Mouse (Mus musculus) left cerebral cortex, postnatal 36 days (tissue): ENCODE measurements around the gene BC037034. TPM values are rescaled to one million over a fixed set of nuclear protein-coding genes. Genes with fewer than 3 reads are reported as not detected.

ENCODE experiments used
- DNase-seq, 2 experiments: peaks; one replicate each; pipeline ENCODE4 v3.0.0; 2021 to 2022; ENCODE audit warnings: low spot score in 2 of 2, mixed read lengths in 1 of 2
- intact Hi-C: fragments of 180-260 bp; cut with DNase I; formaldehyde crosslinking; loops from one replicate; pipeline ENCODE4 v1.15.1; 2025
- total RNA-seq, 2 experiments: library from RNA; stranded (reverse); gene quantifications; 2 replicates each; pipeline ENCODE4 v1.2.3; 2021

The BC037034 gene
- total RNA-seq, 2 experiments from 2014 or later, result 59.2 to 68.2 TPM

DNA sequence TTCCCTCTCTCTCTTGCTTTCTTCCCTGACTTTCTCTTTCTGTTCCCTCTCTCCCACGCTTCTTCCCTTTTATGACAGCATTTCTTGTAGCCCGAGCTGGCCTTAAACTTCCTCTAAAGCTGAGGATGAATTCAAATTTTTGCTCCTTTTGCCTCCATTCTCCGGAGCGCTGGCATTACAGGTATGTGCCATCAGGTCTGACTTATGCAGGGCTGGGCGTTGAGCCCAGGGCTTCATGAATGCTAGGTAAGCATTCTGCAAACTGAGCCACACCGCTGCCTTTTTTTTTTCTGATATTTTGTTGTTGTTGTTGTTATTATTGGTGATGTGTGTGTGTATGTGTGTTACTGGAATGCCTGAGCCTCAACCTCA lies 360 bp upstream of the BC037034 start:
- DNase-seq, result no peak
- intact Hi-C loops, result loop anchor here (5.0 kb wide), 1 partner anchor 178 kb away; the partner anchor contains the start of gene Zfp157

DNA sequence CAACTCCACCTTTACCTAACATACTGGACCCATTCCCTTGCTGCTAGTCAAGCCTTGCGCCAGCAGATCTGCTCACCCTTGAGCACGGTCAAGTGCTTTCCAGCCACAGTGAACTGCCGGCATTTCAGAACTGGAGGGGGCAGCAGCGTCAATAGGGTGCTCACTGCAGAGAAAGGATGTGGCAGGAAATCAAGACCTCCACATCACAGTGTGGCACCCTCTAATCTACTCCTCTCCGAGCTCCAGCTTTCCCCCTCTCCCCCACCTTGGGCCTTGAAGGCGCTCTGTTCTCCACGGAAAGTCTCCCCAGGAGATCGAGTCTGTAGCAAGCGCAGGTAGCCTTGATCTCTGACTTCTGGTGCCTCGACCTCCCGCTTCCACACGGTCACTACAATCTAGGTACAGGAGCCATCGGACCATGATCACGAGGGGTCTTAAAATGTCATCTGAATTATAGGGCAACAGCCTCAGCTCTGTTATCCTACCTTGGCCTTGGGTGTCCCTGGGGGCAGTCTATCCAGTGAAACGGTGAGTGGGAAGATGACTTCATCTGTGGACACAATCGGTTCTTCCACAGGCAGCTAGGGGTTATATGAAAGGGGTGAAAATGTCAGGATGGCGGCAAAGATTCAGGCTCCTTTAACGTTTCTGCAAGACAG lies 1.1 kb downstream of the BC037034 start:
- DNase-seq, result no peak
- intact Hi-C loops, result loop anchor here (5.0 kb wide), 1 partner anchor 180 kb away; the partner anchor contains the start of gene Zfp157

DNA sequence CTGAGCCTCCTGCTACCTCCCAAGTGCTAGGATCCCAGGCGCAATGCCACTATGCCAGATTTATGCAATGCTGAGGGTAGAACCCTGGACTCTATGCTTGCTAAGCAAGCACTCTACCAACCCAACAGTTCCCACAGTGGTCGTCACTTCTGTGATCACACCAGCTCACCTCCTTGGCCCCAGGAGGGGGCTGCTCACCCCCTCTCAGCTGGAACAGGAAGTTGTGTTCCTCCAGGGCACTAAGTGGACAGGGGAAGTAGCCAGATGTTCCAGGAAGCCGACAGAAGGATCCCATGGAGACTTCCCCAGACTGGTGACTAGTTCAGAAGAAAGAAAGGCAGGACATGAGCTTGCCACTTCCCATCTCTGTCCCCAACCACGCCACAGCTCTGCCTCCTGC lies 1.8 kb downstream of the BC037034 start:
- intact Hi-C loops, result loop anchor here (5.0 kb wide), 1 partner anchor 180 kb away; the partner anchor contains the start of gene Zfp157
- no peak for DNase-seq

DNA sequence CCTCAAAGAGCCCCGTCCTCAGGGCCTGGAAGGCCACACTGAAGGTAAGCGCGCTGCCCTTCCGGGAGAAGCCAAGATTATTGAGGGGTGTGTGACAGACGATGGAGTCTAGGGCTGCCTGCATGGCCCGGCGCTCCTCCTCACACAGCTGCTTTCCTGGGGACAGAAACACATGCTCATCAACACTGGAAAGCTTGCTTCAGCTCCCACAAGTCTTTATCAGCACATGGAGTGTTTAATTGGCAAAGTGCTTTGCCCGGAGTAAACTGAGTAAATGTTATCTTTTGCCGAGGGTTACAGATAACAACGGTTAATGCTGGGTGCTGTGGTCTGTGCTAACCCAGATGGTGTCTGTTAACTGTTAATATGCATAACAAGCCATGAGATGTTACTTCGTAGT lies 3.0 kb downstream of the BC037034 start:
- intact Hi-C loops, result loop anchor here (5.0 kb wide), 1 partner anchor 181 kb away; the partner anchor contains the start of gene Zfp157
- DNase-seq, result no peak

DNA sequence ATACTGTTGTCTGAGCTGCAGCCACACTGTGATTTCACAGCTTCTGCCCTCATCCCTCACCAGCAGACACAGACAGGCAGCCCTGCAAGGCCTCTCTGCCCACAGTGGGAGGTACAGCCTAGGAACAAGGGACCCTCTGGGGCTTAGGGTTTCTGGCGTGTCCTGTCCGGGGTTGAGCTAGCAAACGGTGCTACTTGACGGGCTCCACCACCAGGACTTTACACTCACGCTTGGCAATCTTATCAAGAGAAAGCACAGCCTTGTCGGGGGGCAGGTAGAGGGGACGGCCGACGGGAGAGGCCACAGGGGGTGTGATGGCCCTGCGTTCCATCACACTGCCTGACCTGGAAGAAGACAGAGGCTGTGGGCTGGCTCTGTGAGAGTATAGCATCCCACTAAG lies 3.8 kb downstream of the BC037034 start:
- intact Hi-C loops, result loop anchor here (5.0 kb wide), 1 partner anchor 182 kb away; the partner anchor contains the start of gene Zfp157
- DNase-seq, result no peak

DNA sequence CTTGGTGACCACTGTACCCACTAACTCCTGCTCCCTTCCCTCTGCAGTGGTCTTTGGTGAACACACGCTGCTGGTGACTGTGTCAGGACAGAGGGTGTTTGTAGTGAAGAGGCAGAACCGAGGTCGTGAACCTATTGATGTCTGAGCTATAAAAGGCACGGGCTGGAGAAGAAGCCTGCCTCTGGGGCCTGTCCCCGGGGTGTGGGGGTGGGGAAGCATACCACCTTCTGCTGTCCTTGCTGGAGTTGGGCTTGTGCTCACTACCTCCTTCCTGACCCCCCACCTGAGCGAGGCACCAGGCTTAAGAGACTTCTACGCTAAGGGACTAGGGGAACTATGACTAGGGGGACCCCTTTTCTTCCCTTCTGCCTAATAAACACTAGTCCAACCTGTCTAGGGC lies 4.8 kb downstream of the BC037034 start:
- intact Hi-C loops, result no loop called here

DNA sequence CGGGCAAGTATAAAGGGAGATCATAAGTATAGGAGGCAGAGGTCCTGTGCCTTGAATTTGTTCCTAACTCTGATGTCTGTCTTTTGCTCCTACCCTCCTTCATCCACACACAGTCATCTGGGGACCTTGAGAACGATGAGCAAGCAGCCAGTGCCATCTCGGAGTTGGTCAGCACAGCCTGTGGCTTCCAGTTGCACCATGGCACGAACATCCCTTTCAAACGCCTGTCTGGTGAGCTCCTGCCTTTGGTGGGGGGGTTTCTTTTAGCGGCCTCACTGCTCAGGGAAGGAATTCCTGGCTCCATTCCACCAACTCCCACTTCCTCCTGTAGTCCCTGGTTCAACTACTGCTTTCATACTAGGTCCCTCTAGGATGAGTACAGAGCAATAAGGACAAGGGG lies 5.3 kb downstream of the BC037034 start:
- intact Hi-C loops, result no loop called here
- DNase-seq, result no peak

More for the DNA sequence above, 4.8 kb downstream of the BC037034 start:
- DNase-seq, result no peak

DNA sequence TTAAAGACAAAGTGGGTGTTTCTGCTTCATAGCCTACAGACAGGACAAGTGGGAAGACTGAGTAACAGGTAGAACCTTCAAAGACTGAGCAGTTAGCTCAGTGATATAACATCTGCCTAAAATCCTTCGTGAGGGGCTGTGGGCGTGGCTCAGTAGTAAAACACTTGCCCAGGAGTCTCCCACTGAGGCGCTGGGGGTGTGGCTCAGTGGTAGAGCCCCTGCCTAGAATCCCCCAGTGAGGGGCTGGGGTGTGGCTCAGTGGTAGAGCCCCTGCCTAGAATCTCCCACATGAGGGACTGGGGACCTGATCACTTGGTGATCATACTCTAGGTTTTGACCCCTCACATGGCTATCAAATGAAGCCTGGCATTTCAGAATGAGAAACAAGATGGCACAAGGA lies 5.8 kb downstream of the BC037034 start:
- intact Hi-C loops, result no loop called here
- DNase-seq, result no peak

DNA sequence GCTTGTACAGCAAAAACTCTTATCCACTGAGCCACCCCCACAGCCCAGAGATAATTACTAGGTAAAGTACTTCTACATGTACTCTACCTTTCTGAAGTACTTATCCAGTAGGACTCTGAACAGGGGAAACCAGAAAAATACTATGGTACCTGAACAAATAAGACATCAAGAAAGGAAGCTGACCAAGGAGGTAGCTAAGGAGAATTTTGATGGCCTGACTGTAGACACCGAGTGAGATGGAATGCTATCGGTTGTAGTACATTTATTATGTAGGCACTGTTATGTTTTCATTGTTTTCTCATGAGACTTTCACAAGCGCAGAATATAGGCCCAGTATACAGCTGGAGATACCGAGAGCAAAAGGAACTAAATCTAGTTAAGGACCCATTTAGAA lies 6.3 kb downstream of the BC037034 start:
- intact Hi-C loops, result no loop called here
- DNase-seq, result no peak

DNA sequence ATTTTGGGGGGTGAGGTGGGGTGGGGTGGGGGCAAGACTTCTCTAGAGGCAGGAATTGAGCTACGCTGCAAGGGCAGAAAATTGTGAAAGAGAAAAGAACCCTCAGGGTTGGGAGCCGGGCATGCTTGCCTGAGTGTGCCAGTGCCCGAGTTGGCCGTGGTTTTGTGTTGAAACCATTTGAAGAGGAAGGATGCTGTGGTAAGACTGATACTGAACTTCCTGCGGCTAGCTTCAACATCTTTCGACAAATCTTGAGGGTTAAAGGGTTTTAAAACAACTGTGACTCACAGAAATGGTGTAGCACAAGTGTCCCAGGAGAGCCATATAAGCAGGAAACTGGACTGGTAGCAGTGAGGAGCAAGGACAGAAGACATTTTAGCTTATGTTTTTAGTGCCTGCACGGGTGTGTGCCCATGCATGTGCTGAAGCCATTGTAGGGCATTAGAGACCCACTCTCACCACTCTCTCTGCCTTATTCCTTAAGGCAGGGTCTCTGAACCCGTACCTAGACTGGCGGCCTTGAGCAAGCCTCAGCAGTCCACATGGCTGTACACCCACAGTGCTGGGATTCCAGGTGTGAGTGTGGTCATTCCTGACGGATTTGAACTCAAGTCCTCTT lies 6.8 kb downstream of the BC037034 start:
- DNase-seq, result no peak
- intact Hi-C loops, result no loop called here

DNA sequence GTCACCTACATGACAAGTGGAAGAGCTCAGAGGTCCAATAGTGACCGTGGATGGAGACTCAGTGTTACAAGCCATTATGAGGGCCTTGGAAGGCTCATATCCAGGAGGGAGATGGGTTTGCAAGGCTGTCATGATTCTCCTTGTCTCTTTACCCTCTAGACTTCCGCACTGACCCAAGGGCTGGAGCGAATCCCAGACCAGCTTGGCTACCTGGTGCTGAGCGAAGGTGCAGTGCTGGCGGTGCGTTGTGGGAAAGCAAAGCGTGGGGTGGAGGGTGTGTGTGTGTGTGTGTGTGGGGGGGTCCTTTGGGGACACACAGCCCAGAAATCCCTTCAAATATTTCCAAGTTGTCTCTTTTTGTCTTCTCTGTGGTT lies 7.8 kb downstream of the BC037034 start:
- intact Hi-C loops, result no loop called here
- no peak for DNase-seq

DNA sequence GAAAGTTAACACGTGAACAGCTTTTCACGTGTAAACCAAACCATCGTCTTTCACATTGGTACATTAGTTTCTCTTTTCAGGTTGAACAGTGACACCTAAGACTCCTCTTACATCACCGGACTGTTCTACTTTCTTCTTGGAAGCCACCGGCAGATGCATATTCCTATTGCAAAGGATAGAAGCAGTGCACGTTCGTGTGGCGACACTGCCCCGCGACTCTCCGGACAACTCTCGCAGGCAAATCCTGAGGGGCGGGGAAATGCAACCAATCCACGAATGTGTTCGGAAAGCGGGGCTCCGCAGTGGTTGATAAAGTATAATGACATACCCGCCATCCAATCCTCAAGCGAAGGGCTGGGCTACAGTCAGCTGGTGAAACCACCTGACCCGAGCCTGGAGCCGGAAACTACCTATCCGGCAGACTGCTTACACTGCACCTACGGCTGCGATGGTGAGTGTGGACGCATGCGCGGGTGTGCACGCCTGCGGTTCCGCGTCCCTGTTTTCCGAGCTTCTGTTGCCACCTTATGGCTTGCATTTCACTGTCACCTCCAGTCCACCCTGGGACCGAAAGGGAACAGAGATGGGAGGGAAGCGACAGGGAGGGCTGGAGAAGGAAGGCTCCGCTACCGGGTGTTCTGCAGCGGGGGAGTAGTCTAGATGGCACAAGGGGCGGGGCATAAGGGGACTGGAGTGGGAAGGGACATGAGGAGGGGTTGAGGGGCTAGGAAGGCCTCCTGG lies 8.3 kb downstream of the BC037034 start, which contains the start of gene Lamtor4:
Gene Lamtor4, plus strand, starts transcription at position 130 of the 741 bp plus-strand sequence.
- intact Hi-C loops, result no loop called here
- peak; percentile 94 to 95 for DNase-seq

DNA sequence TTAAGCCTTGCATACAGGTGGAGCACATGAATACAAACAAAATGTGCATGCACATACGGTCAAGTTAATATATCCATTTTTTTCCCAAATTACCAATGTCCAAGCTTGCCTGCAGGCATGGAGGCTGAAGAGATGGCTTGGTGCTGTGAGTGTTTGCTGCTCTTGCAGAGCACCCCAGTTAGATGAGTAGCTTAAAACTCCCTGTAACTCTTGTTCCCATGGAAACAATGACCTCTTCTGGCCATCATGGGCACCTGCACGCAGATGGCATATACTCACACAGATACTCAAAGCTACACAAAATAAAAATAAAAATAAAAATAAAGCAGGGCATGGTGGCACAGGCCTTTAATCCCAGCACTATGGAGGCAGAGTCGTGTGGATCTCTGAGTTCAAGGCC lies 10.8 kb downstream of the BC037034 start:
- no peak for DNase-seq
- intact Hi-C loops, result no loop called here

DNA sequence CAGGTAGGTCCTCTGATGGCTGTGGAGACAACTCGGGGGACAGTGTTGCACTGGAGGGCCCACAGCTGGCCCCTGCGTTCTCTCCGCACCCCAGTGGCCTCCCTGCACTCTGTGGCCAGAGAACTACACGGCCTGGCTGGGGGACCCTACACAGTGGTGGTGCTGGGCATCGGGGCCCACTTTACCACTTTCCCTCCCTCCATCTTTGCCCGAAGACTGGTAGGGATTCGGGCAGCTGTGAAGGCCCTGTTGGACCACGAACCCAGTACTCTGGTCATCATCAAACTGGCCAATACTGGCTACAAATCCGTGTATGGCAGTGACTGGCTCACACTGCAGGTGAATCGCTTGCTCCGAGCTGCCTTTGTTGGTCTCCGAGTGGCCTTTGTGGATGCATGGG lies 12.7 kb downstream of the BC037034 start:
- DNase-seq, result no peak
- intact Hi-C loops, result no loop called here

DNA sequence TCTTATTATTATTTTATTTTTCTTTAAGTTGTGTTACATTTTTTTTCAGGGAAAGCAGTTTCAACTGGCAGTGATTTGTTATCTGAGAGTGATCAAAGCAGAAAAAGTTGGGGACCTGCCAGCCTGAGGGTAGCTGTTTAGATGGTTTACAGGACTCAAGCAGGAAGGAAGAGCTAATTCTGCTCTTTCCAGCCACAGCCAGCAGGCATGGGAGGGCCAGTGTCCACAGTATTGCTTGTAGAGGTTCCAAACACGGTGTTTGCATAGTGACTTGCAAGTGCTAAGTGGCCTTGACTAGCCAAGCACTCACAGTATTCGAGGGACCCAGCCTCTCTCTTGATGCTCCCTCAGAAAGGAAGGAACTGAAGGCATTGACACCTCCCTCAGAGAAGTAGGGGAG lies 22.3 kb downstream of the BC037034 start:
- intact Hi-C loops, result no loop called here
- no peak for DNase-seq

DNA sequence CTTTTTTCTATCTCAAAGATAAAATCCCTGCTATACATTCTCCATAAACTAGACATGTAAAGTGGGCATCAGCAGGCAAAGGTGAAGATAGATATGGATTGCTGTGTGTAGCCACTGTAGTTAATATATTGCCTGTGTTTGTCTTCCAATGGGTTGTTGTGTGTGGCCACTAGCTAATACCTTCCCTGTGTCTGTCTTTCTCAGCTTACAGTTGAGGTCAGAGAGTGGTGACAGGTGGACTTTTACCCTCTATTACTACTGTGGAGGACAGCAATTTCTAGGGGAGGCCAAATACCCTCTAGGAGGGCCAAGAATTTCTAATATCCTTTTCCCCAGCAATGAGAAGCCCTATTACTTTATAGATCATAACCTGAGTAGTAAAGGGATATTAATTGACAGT lies 29.6 kb downstream of the BC037034 start:
- DNase-seq, result no peak

DNA sequence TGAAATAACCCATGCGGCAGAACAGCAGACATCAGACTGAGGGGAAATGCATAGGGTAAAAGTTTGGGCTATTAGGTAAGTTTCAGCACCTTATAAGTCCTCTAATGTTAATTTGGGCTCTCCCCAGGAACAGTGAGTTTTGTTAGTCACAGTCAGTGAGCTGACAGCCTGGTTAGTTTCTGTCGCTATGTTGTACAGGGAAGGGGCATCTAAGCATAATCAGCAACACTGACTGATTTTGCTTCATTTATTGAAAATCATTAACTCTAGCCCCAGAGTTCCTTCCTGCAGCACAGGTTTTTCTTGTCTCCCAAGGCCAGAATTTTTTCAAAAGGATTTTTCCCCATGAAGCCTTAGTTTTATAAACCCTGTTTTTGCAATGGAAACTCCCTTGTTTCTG lies 30.1 kb downstream of the BC037034 start:
- DNase-seq, result no peak
- intact Hi-C loops, result no loop called here

More for the DNA sequence above, 29.6 kb downstream of the BC037034 start:
- intact Hi-C loops, result no loop called here

DNA sequence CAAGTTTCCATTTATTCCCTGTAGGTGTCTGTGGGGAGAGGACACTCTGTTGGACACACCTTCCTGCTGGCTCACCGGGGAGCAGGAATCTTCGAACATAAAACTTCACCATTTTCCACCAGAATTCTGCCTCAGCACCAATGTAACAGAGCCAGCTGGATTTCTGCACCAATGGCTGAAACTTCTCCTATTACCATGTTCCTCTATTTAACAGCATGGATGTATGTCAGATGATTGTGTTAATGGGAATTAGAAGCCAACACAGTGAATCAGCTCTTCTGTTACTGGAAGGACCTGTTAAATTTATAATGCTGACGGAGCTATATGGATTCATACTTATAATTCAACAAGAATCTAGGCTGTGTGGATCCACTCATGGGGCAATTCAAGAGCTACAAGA lies 34.3 kb downstream of the BC037034 start:
- intact Hi-C loops, result no loop called here
- no peak for DNase-seq

DNA sequence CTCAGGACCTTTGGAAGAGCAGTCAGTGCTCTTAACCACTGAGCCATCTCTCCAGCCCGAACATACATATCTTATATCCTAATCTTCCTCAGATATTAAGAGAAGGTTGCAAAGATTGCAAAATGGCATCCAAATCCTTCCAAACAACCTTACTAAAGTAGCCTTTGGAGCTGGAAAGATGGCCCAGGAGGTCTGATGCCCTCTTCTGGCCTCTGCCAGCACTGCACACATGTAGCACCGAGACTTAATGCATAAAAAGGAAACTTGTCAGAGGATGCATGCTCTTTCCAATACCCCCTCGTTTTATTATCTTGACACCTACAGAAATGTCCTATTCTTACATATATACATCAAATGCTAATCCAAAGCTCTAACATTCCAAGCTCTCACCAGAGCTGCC lies 35.8 kb downstream of the BC037034 start:
- intact Hi-C loops, result no loop called here

DNA sequence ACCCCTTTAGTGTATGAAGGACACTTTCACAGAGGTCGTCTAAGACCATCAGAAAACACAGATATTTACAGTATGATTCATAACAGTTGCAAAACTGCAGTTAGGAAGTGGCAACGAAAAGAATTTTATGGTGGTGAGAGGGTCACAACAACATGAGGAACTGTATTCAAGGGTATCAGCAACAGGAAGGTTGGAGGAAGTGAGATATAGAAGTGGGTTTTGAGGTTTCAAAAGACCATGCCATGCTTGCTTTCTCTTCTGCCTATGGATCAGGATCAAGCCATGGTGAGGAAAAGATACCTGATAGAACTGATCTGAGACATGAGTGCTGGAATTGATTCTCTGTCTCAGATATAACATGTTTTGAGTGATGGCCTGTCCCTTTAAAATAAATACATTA lies 36.5 kb downstream of the BC037034 start:
- DNase-seq, result no peak
- intact Hi-C loops, result no loop called here

More for the DNA sequence above, 35.8 kb downstream of the BC037034 start:
- DNase-seq, result no peak

DNA sequence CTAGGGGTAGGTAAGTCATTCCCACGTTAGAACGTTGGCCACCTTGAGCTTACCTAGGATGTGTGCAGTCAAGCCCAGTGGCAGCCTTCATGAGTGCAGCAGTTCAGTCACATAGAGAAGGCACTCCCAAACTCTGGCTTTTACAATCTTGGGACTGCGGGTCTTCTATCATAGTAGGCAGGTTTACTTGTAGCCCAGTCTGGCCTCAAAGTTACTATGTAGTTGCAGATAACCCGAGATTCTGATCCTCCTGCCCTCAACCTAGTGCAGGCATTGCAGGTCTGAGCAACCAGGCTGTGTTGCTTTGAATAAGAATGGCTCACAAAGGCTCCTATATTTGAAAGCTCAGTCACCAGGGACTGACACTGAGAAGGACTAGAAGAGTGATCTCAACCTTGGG lies 37.3 kb downstream of the BC037034 start:
- DNase-seq, result no peak
- intact Hi-C loops, result no loop called here
